Mouse (Mus musculus): Measurements from ENCODE around the gene Ppp2r5a. TPM values are rescaled to one million over a fixed set of nuclear protein-coding genes. Genes with fewer than 3 reads are reported as not detected.
A peak's percentile ranks its signal among the peaks of the same experiment; 100 is the strongest.

Ppp2r5a gene
- polyA plus RNA-seq, 1 experiment: 46.6 TPM

DNA sequence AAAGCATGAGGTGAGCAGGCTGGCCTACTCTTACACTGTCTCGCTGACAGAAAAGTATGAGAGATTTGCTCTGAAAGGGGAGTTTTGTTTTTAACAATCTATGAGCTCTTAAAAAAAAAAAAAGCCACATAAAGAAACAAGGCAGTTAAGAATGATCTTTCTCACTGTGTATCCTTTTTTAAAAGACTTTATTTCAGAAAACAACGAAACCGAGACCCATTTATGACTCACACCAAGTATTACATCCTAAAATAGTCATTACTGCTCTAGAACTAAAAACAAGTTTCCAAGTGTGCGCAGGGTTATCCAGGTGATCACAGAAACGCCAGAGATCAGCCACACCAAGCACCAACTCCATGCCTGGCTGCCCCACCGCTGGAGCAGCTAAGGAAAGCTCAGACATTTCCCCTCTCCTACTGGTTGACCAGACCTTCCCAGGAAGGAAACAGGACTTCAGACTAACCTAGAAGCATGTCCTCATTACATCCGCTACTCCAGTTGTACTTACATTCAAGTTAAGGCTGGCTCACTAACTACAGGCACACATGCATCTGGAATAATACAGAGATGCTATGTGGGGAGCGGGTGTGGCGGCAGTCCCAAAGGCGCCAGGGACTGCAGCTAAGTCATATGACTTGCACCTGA is 18.2 kb downstream of the Ppp2r5a start:
- 83% methylated on average over 10 of the region's 10 CpGs for WGBS
- Histone ChIP-seq H3K36me3 (ENCODE audit: control insufficient read depth, insufficient read depth, low read length) (0 out of 2 replicates have a peak, but pooled peaks cover 1% of the 10 kb centered on the region), H3K4me3 (ENCODE audit: low read depth, low read length) (no peak overlapping the region), H3K27me3 (ENCODE audit: control insufficient read depth, insufficient read depth, low read length) (no peaks in the 10 kb centered on the region), H3K27ac (ENCODE audit: insufficient read depth, low read depth, low read length) (no peak overlapping the region), H3K4me1 (ENCODE audit: control insufficient read depth, insufficient read depth, insufficient read length, low read length) (peaks cover 2% of the 10 kb centered on the region; the same call in 1 of the 2 replicates)
- TF ChIP-seq POLR2A (IDR thresholded peaks at IDR 0.05; ENCODE audit: low read depth, low read length): no peak
- no peak for TF ChIP-seq CTCF (IDR thresholded peaks at IDR 0.05; ENCODE audit: extremely low read depth, insufficient read length, insufficient replicate concordance, low read depth, low read length)

DNA sequence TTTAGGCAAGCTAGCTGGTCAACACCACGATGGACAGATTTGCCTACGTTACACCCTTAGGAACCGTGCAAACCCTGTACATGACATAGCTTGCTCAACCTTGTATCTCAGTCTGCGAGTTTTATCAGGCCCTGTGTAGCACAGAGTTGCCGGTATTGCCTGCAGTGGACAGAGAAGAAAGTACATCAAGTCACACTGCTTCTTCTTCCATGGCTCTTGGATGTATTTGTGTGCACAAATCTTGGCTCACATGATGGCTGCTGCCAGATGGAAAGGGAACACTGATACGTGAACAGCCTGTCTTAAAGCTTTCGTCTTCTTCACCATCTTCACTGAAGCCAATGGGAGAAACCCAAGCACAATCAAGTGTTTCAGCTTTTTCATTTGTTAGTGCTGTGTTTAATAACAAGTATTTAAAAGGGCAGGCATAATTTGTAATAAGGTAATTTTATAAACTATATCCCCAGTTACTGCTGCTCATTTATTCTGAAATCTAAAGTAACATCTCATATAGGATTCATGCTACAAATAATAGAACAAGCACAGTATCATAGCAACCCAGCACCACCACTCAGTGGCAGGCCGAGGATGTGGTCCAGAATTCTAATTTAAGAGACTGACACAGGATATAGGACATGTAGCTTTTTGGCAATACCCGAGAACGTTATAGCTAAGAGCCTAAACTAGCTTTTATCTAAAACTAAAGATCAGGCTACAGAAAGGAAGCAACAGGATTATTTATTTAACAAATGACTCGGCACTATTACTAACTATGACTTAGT is 20.9 kb downstream of the Ppp2r5a start:
- 0 out of 2 replicates have a peak, but pooled peaks cover 1% of the 10 kb centered on the region for H3K36me3 ChIP-seq (ENCODE audit: control insufficient read depth, insufficient read depth, low read length)
- no peak for TF ChIP-seq POLR2A (IDR thresholded peaks at IDR 0.05; ENCODE audit: low read depth, low read length)
- TF ChIP-seq CTCF (IDR thresholded peaks at IDR 0.05; ENCODE audit: extremely low read depth, insufficient read length, insufficient replicate concordance, low read depth, low read length): no peak
- no peak overlapping the region for H3K4me3 ChIP-seq (ENCODE audit: low read depth, low read length)
- no peak overlapping the region for H3K27ac ChIP-seq (ENCODE audit: insufficient read depth, low read depth, low read length)
- WGBS: 78% methylated on average over 11 of the region's 11 CpGs
- no peaks in the 10 kb centered on the region for H3K27me3 ChIP-seq (ENCODE audit: control insufficient read depth, insufficient read depth, low read length)
- peaks cover 8% of the 10 kb centered on the region; the same call in 1 of the 2 replicates for H3K4me1 ChIP-seq (ENCODE audit: control insufficient read depth, insufficient read depth, insufficient read length, low read length)

DNA sequence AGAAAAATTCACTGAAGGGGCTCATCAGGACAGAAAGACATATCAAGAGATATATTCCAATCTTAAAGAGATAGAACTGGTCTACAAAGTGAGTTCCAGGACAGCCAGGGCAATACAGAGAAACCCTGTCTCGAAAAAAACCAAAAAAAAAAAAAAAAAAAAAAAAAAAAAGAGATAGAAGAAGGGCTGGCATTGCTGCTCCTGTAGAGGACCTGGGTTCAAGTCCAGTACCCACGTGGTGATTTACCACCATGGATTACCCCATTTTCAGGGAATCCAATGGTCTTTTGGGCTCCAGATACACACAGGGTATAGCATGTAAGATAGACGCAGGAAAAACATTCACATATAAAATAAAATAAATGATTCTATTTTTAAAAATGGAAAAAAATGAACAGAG is 22.2 kb downstream of the Ppp2r5a start:
- Histone ChIP-seq H3K27me3 (ENCODE audit: control insufficient read depth, insufficient read depth, low read length) (no peaks in the 10 kb centered on the region), H3K36me3 (ENCODE audit: control insufficient read depth, insufficient read depth, low read length) (0 out of 2 replicates have a peak, but pooled peaks cover 1% of the 10 kb centered on the region), H3K4me1 (ENCODE audit: control insufficient read depth, insufficient read depth, insufficient read length, low read length) (peaks cover 8% of the 10 kb centered on the region; the same call in 1 of the 2 replicates), H3K27ac (ENCODE audit: insufficient read depth, low read depth, low read length) (no peak overlapping the region), H3K4me3 (ENCODE audit: low read depth, low read length) (no peak overlapping the region)
- WGBS: 87% methylated on average over 3 of the region's 3 CpGs
- TF ChIP-seq POLR2A (IDR thresholded peaks at IDR 0.05; ENCODE audit: low read depth, low read length): no peak
- TF ChIP-seq CTCF (IDR thresholded peaks at IDR 0.05; ENCODE audit: extremely low read depth, insufficient read length, insufficient replicate concordance, low read depth, low read length): no peak

DNA sequence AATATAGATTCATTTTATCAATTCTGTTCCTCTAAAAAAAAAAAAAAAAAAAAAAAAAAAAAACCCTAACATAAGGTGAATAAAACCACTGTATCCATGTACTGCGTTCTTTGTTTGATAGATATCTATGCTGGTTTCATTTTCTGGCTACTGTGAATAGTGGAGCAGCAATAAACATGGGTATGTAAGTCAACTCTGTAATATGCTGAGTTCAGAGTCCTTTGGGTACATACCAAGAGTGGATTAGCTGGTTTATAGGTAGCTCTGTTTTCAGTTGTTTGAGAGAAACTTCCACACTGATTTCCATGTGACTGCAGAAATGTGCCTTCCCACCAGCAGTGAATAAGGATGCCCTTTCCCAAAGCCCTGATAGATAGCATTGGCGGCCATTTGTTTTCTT is 25.0 kb downstream of the Ppp2r5a start:
- TF ChIP-seq POLR2A (IDR thresholded peaks at IDR 0.05; ENCODE audit: low read depth, low read length) (no peak), CTCF (IDR thresholded peaks at IDR 0.05; ENCODE audit: extremely low read depth, insufficient read length, insufficient replicate concordance, low read depth, low read length) (no peak)
- 27% methylated on average over 2 of the region's 2 CpGs for WGBS
- peaks cover 10% of the 10 kb centered on the region; the same call in 1 of the 2 replicates for H3K4me1 ChIP-seq (ENCODE audit: control insufficient read depth, insufficient read depth, insufficient read length, low read length)
- no peaks in the 10 kb centered on the region for H3K27me3 ChIP-seq (ENCODE audit: control insufficient read depth, insufficient read depth, low read length)
- peak overlapping the region; percentile 63; the same call in 1 of the 2 replicates for H3K27ac ChIP-seq (ENCODE audit: insufficient read depth, low read depth, low read length)
- no peak overlapping the region for H3K4me3 ChIP-seq (ENCODE audit: low read depth, low read length)
- H3K36me3 ChIP-seq (ENCODE audit: control insufficient read depth, insufficient read depth, low read length): no peaks in the 10 kb centered on the region

DNA sequence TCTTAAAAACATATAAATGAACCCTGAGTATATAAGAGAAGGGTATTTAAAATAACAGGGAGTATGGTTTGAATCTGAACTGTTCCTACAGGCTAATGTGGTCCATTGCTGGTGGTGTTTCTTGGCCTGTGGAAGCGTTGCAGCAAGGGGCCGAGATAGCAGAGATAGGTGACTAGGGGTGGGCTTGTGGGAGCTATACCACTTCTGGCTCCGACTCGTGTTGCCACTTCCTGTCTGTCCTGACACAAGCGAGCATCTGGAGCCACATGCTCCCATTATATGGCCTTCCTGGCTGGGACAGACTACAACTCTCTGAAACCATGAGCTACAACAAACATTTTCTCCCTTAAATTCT is 27.5 kb downstream of the Ppp2r5a start:
- WGBS: 87% methylated on average over 5 of the region's 5 CpGs

DNA sequence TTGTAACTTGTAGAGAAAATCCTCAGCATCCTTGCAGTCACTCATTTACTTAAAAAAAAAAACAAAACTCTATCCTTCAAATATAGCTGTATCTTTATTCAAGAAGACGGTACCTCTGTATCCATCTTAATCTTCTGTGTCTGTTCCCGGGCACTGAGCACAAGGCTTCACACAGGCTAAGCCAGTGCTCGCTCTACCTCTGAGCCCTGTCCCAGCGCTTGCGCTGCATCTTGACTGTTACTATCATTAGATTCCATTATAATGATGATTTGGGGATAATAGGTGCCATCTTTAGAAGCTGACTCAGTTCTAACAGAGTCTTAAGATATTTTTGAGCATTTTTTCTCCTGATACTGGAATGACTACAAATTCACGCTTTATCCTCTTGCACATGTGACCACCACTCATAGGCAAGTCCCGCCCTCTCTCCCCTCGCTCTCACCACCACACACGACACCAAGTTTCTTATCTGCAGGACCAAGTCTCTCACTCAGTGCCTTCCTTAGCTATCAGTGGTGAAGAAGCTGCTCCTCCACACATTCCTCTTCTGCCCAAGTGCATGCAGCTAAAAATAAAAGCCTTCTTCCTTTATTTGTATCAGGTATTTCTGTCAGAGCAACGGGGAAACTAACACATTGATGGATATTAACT is 28.0 kb downstream of the Ppp2r5a start:
- Histone ChIP-seq H3K27me3 (ENCODE audit: control insufficient read depth, insufficient read depth, low read length) (no peaks in the 10 kb centered on the region), H3K36me3 (ENCODE audit: control insufficient read depth, insufficient read depth, low read length) (peaks cover 6% of the 10 kb centered on the region; the same call in 1 of the 2 replicates), H3K4me1 (ENCODE audit: control insufficient read depth, insufficient read depth, insufficient read length, low read length) (peaks cover 8% of the 10 kb centered on the region; the same call in 1 of the 2 replicates), H3K4me3 (ENCODE audit: low read depth, low read length) (no peak overlapping the region), H3K27ac (ENCODE audit: insufficient read depth, low read depth, low read length) (no peak overlapping the region)
- TF ChIP-seq POLR2A (IDR thresholded peaks at IDR 0.05; ENCODE audit: low read depth, low read length): no peak
- WGBS: 87% methylated on average over 10 of the region's 10 CpGs

More for the DNA sequence above, 27.5 kb downstream of the Ppp2r5a start:
- TF ChIP-seq POLR2A (IDR thresholded peaks at IDR 0.05; ENCODE audit: low read depth, low read length) (no peak), CTCF (IDR thresholded peaks at IDR 0.05; ENCODE audit: extremely low read depth, insufficient read length, insufficient replicate concordance, low read depth, low read length) (no peak)
- H3K4me3 ChIP-seq (ENCODE audit: low read depth, low read length): no peak overlapping the region
- H3K27me3 ChIP-seq (ENCODE audit: control insufficient read depth, insufficient read depth, low read length): no peaks in the 10 kb centered on the region
- H3K27ac ChIP-seq (ENCODE audit: insufficient read depth, low read depth, low read length): no peak overlapping the region
- peaks cover 6% of the 10 kb centered on the region; the same call in 1 of the 2 replicates for H3K36me3 ChIP-seq (ENCODE audit: control insufficient read depth, insufficient read depth, low read length)
- H3K4me1 ChIP-seq (ENCODE audit: control insufficient read depth, insufficient read depth, insufficient read length, low read length): peaks cover 10% of the 10 kb centered on the region; the same call in 1 of the 2 replicates

DNA sequence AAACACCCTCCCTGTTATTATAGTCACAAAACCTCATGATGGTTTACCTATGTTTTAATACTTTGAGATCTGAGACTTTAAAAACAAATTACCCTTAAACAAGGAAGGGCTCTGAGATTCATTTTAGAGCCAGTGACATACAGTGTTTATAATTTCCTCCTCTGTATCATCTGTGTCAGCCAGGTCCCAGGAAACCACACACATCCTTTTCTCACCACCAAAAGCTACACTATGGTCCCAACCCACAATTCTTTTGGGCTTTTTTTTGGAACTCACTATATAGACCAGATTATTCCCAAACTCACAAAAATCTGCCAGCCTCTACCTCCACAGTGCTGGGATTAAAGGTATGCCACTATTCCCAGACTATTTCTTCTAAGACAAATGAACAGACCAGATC is 33.9 kb downstream of the Ppp2r5a start:
- Histone ChIP-seq H3K4me3 (ENCODE audit: low read depth, low read length) (no peak overlapping the region), H3K27ac (ENCODE audit: insufficient read depth, low read depth, low read length) (no peak overlapping the region), H3K4me1 (ENCODE audit: control insufficient read depth, insufficient read depth, insufficient read length, low read length) (peaks cover 2% of the 10 kb centered on the region; the same call in 1 of the 2 replicates), H3K36me3 (ENCODE audit: control insufficient read depth, insufficient read depth, low read length) (peaks cover 25% of the 10 kb centered on the region), H3K27me3 (ENCODE audit: control insufficient read depth, insufficient read depth, low read length) (no peaks in the 10 kb centered on the region)
- TF ChIP-seq POLR2A (IDR thresholded peaks at IDR 0.05; ENCODE audit: low read depth, low read length) (no peak), CTCF (IDR thresholded peaks at IDR 0.05; ENCODE audit: extremely low read depth, insufficient read length, insufficient replicate concordance, low read depth, low read length) (no peak)
